Mouse (Mus musculus) G1E (cell line): ENCODE measurements around the gene Mybpc3.

Experiments used
- CTCF ChIP-seq: IDR thresholded peaks from 2 replicates; pipeline ENCODE4 v1.5.1; 2012; ENCODE audit warnings: low read depth, low read length, inconsistent platforms, mixed read lengths
- GATA1 ChIP-seq: IDR thresholded peaks from 2 replicates; pipeline ENCODE4 v1.6.1; 2012; ENCODE audit warnings: borderline replicate concordance, low read length, inconsistent platforms, mixed read lengths
- GATA2 ChIP-seq: IDR thresholded peaks from 2 replicates; pipeline ENCODE4 v1.6.1; 2012; ENCODE audit warnings: low read depth, low read length, inconsistent platforms, borderline replicate concordance
- POLR2AphosphoS5 ChIP-seq: IDR thresholded peaks from 2 replicates; pipeline ENCODE4 v1.6.1; 2012; ENCODE audit warnings: low read depth, low read length, inconsistent platforms; ENCODE audit not compliant: insufficient replicate concordance
- TAL1 ChIP-seq: conservative IDR thresholded peaks from 2 replicates; pipeline ENCODE4 v1.6.1; 2012; ENCODE audit warnings: low read depth, low read length, inconsistent platforms, mixed read lengths

- no peak for TF ChIP-seq CTCF
- TF ChIP-seq GATA1, result no peak
- no peak for TF ChIP-seq TAL1
- TF ChIP-seq GATA2, result no peak
- no peak for TF ChIP-seq POLR2AphosphoS5
Measured at GRCm38 (mm10) chr2:91081775-91082695, 35.9 kb upstream of the Mybpc3 start, which contains the start of gene Spi1.
